Comparison of ENCODE assay signal across 8 mouse cellular contexts in genomic region chr10:10321119-10321781, GRCm38 (mm10).
DNase-seq lines count a peak whose midpoint lies in the region; ATAC-seq and TF ChIP-seq lines count a peak whose summit lies in the region.

No protein-coding gene starts in this region.

- WGBS in spleen, adult 2 months = 4% methylated on average over 20 of the region's 20 CpGs
- WGBS in limb, embryonic 10.5 days = 11% methylated on average over 20 of the region's 20 CpGs
- 6% methylated on average over 20 of the region's 20 CpGs for WGBS in midbrain, embryonic 12.5 days

- H3K4me3 ChIP-seq in spleen, adult 2 months (ENCODE audit: extremely low read depth, insufficient read depth, insufficient read length) = no peak overlapping the region
- H3K4me3 ChIP-seq in limb, embryonic 10.5 days = peak overlapping the region; percentile 23
- H3K4me3 ChIP-seq in midbrain, embryonic 12.5 days = no peak overlapping the region

- peak; percentile 3 to 10 for DNase-seq in spleen, adult 2 months (ENCODE audit: low read depth in 1 of 2, low spot score in 2 of 2)
- DNase-seq in spleen, adult 12 weeks (ENCODE audit: low spot score) = no peak
- DNase-seq in embryo, embryonic 9.5 days (ENCODE audit: extremely low spot score) = peak; percentile 73
- DNase-seq in heart, adult 11 months = peak; percentile 97
- peak; percentile 63 for DNase-seq in kidney, adult 11 months
- peak; percentile 67 for DNase-seq in limb, embryonic 10.5 days (ENCODE audit: low spot score)
- DNase-seq in skeletal muscle tissue, adult 2 months (ENCODE audit: low read depth, low spot score) = peak; percentile 90

- no peaks in the 10 kb centered on the region for H3K36me3 ChIP-seq in spleen, adult 2 months (ENCODE audit: control insufficient read depth, insufficient read depth, low read length)
- H3K36me3 ChIP-seq in limb, embryonic 10.5 days = no peaks in the 10 kb centered on the region
- H3K36me3 ChIP-seq in midbrain, embryonic 12.5 days = no peaks in the 10 kb centered on the region

- no peak overlapping the region for H3K27ac ChIP-seq in spleen, adult 2 months (ENCODE audit: insufficient read depth, low read length)
- no peak overlapping the region for H3K27ac ChIP-seq in limb, embryonic 10.5 days
- no peak overlapping the region for H3K27ac ChIP-seq in midbrain, embryonic 12.5 days (replicated peaks)

- H3K9me3 ChIP-seq in limb, embryonic 10.5 days (replicated peaks) = no peaks in the 10 kb centered on the region
- no peaks in the 10 kb centered on the region for H3K9me3 ChIP-seq in midbrain, embryonic 12.5 days

- no peaks in the 10 kb centered on the region for H3K4me1 ChIP-seq in spleen, adult 2 months (ENCODE audit: control insufficient read depth, insufficient read depth, insufficient read length)
- H3K4me1 ChIP-seq in limb, embryonic 10.5 days = peaks cover 5% of the 10 kb centered on the region; the same call in 1 of the 2 replicates
- peaks cover 9% of the 10 kb centered on the region for H3K4me1 ChIP-seq in midbrain, embryonic 12.5 days

- ATAC-seq in midbrain, embryonic 12.5 days (ENCODE audit: low FRiP score, low read depth) = peak; percentile 97

- peak overlapping the region; percentile 51 for H3K4me2 ChIP-seq in midbrain, embryonic 12.5 days (replicated peaks)

- peak overlapping the region; percentile 37; the same call in 1 of the 2 replicates for H3K9ac ChIP-seq in midbrain, embryonic 12.5 days (replicated peaks)

- peak; percentile 71; the same call in 1 of the 2 replicates for TF ChIP-seq CTCF in spleen, adult 2 months (IDR thresholded peaks at IDR 0.05; ENCODE audit: extremely low read depth, insufficient read depth, insufficient read length, insufficient replicate concordance)

- H3K27me3 ChIP-seq in spleen, adult 2 months (ENCODE audit: control insufficient read depth, insufficient read depth, low read length) = no peaks in the 10 kb centered on the region
- no peaks in the 10 kb centered on the region; the same call in 1 of the 2 replicates for H3K27me3 ChIP-seq in limb, embryonic 10.5 days (ENCODE audit: low read depth, poor library complexity, severe bottlenecking)
- H3K27me3 ChIP-seq in midbrain, embryonic 12.5 days = no peaks in the 10 kb centered on the region

- no peak for TF ChIP-seq POLR2A in spleen, adult 2 months (IDR thresholded peaks at IDR 0.05; ENCODE audit: low read depth, low read length)
